In the genomic region with DNA sequence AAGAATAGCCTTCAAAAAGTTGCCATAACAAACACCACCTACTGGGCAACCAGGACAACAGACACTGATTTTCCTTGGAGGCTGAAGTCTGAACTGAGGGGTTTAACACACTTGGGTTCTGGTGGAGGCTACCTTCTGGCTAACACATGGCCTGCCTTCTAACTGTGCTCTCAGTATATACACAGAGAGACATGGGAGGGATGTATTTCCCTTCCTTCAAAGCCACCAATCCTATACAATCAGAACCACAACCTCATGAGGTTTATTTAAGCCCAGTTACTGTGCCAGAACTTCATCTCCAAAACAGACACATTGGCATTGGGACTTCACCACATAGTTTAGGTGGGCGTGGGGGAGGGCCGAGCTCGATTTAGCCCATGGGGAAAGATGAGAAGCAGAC, we compare ENCODE assay signal across 12 mouse cellular contexts.
"Had no signal": no experiment of that assay in that cellular context is flagged by ENCODE, and none has a peak within 500 bp of the region (broad histone marks: within the 10 kb centered on the region; RNA-seq: fewer than 3 reads in every experiment).

No protein-coding gene starts in this region.

- H3K27ac ChIP-seq: limb, embryonic 12.5 days; liver, embryonic 13.5 days; lung, embryonic 15.5 days; midbrain, embryonic 12.5 days had no signal

- H3K9ac ChIP-seq: limb, embryonic 12.5 days; liver, embryonic 13.5 days; liver, postnatal 0 days; lung, embryonic 15.5 days; midbrain, embryonic 12.5 days had no signal

- H3K4me2 ChIP-seq: limb, embryonic 12.5 days; liver, embryonic 13.5 days; lung, embryonic 15.5 days; midbrain, embryonic 12.5 days had no signal

- H3K4me1 ChIP-seq: limb, embryonic 12.5 days; liver, embryonic 13.5 days; midbrain, embryonic 12.5 days had no signal

- ATAC-seq: liver, postnatal 0 days; midbrain, embryonic 16.5 days had no signal

- H3K9me3 ChIP-seq: limb, embryonic 12.5 days; liver, embryonic 13.5 days; lung, embryonic 15.5 days; midbrain, embryonic 12.5 days had no signal

- H3K27me3 ChIP-seq: limb, embryonic 12.5 days; liver, embryonic 13.5 days; lung, embryonic 15.5 days; midbrain, embryonic 12.5 days had no signal

- DNase-seq: kidney, postnatal 25 days; liver; liver, embryonic 13.5 days; liver, postnatal 0 days; right cerebral cortex, adult 18-20 months; right cerebral cortex, postnatal 25 days; thymus, adult 18-20 months; thymus, postnatal 14 days had no signal

- H3K36me3 ChIP-seq: limb, embryonic 12.5 days; liver, embryonic 13.5 days; lung, embryonic 15.5 days; midbrain, embryonic 12.5 days had no signal

- H3K4me3 ChIP-seq: limb, embryonic 12.5 days; liver, embryonic 13.5 days; lung, embryonic 15.5 days; midbrain, embryonic 12.5 days had no signal
